Mouse (Mus musculus) heart, postnatal 0 days (tissue): ENCODE measurements at regions not wholly inside any gene's neighbourhood (a gene's known extent, or its start where the extent isn't known, plus 50 kb on each side); places are given as distances from the start of the nearest gene placed in this dataset.

Experiments used
- CTCF ChIP-seq: IDR thresholded peaks from 2 replicates; pipeline ENCODE4 v1.5.1; 2016; ENCODE audit warnings: antibody characterized with exemption, control low read depth, low read depth
- EP300 ChIP-seq: IDR thresholded peaks from 2 replicates; pipeline ENCODE4 v1.6.1; 2016; ENCODE audit warnings: antibody characterized with exemption, low read depth

DNA sequence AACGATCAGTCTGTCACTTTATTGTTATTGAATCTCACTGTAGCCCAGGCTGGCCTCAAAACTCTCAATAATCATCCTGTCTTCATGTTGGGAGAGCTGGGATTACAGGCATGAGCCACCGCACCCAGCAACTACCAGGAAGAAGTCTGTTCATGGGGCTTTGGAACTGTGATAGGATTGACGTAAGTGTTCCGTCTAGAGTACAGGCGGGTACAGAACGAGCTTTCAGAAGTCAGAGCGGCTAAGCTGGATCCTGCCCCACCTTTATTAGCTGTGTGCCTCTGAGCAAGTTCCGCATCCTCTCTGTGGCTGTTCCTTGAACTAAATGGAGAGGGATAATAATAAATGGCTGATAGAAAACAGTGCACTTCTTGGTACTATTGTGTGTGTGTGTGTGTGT, 1144.8 kb downstream of the 4930447A16Rik start:
- TF ChIP-seq CTCF (no peak), EP300 (no peak)
